Mouse (Mus musculus) erythroblast, embryonic 14.5 days (primary cell): ENCODE results near the gene Lamtor2.

Experiments
- GATA1 ChIP-seq: IDR thresholded peaks from 2 replicates; pipeline ENCODE4 v1.6.1; 2012; ENCODE audit warnings: low read length, inconsistent platforms, mixed read lengths
- TAL1 ChIP-seq: IDR thresholded peaks from 3 replicates; pipeline ENCODE4 v1.6.1; 2012; ENCODE audit warnings: low read length, inconsistent platforms, mixed read lengths

DNA sequence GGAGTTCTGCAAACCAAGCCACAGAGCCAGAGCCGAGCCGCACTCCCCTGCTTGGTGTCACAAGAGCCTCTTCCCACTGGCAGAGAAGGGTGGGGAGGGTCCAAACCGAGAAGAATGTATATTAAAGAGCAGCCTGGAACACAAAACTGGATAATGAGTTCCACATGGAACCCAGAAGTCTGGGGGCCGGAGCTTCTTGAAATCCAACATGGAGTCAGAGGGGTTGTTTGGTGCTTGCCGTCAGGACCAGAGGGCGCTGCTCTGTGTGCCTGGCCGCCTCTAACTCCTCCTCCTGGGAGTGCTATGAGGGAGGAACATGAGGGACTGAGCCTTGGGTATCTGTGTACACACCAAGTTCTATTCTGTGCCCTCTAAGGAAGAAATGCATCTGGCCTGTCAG is 47.1 kb downstream of the Lamtor2 start:
- no peak for TF ChIP-seq TAL1
- no peak for TF ChIP-seq GATA1
